Mouse (Mus musculus) adrenal gland, postnatal 10 days (tissue): ENCODE data around the gene Nvl. TPM values are rescaled to one million over a fixed set of nuclear protein-coding genes. Genes with fewer than 3 reads are reported as not detected.

Experiments used
- DNase-seq: peaks from one replicate; pipeline ENCODE4 v3.0.0; 2021; ENCODE audit warnings: mixed read lengths
- long read RNA-seq, 2 experiments: library from polyadenylated mRNA; stranded (forward); transcript quantifications; one replicate each; pipeline ENCODE4 v2.0.0; 2021
- total RNA-seq, 2 experiments: library from RNA; stranded (reverse); gene quantifications; 2 replicates each; pipeline ENCODE4 v1.2.3; 2021

Gene Nvl
- 10 to 100 TPM; 14.4 to 20.6 TPM for total RNA-seq
- long read RNA-seq, experiment 1, full-length matches to known transcripts: 2 of 21 reads
- long read RNA-seq, experiment 1, partial matches to known transcripts: 12 of 21 reads
- long read RNA-seq, experiment 1, other reads (novel, unspliced or antisense): 7 of 21 reads
- long read RNA-seq, experiment 2, full-length matches to known transcripts: 11 of 20 reads
- long read RNA-seq, experiment 2, partial matches to known transcripts: 2 of 20 reads
- long read RNA-seq, experiment 2, other reads (novel, unspliced or antisense): 7 of 20 reads

DNA sequence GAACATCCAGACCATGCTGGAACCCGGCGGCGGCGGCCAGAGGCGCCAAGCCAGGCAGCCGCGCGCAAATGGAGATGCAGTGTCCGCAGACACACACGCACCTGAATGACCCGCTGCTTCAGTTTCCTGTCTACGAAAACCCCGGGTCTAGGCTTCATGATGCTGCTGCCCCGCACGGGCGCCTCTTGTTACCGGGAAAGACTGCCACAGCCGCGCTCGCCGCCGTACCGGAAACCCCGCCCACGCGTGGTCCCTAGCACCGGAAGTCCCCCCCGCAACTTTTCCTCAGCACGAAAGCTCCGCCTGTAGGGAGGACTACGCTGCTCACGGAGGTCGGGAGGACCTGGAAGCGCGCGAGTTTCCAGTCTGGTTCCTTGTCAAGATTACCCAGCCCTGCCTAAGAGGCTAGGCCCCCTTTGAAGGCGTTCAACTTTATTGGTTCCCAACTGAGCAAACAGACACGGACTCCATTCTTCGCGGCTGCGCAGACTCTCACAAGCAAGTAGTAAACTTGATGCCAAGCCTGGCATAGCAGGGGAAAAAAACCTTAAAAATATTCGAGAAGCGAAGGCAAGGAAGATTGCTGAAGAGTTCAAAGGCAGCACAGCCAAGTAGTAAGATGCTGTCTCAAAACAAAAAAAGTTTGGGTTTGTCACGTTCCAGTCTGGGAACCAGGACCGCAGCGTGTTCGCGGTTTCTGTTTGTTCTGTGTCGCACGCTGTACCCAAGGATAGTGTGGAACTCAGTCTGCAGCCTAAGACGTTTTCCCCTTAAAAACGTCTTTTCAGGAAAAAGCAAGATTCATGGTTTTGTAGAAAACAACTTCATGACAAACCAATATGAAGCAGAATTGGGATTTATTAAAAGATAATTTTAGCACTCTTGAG lies at the start of gene Nvl, which contains the start of gene Cnih4:
TSS of gene Nvl (minus strand) at position 255 of the 887 bp plus-strand sequence.
TSS of gene Cnih4 (plus strand) at position 744 of the 887 bp plus-strand sequence.
- DNase-seq: peak; percentile 95

DNA sequence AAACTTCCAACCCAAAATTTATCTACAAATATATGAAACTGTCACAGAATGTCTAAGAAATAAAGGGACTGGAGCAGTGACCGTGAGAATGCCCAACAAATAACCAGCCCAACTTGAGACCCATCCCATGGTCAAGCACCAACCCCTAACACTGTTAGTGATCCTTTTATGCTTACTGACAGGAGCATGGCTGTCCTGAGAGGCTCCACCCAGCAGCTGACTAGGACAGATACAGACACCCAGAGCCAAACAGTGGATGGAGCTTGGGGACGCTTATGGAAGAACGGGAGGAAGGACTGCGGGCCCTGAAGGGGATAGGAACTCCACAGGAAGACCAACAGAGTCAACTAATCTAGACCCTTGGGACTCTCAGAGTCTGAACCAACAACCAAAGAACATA lies 44.9 kb upstream of the Nvl start:
- DNase-seq: no peak

DNA sequence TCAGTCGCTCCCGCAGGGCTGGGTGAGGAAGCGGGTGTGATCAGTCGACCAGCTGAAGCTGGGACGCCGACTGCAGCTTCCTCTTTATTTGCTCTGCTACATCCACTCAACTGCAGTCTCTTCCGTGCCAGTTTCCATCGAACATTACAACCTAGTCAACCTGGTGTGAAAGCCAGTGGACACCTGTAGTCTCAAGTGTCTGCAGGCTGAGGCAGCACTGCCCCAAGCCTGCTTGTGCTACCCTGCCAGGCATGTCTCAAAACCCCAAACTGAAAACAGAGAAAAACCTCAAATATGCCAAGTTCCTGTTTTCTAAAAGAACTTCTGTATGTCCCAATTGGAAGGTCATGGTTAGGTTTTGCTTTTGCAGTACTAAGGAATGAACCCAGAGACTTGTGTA lies 26.2 kb upstream of the Nvl start:
- no peak for DNase-seq

DNA sequence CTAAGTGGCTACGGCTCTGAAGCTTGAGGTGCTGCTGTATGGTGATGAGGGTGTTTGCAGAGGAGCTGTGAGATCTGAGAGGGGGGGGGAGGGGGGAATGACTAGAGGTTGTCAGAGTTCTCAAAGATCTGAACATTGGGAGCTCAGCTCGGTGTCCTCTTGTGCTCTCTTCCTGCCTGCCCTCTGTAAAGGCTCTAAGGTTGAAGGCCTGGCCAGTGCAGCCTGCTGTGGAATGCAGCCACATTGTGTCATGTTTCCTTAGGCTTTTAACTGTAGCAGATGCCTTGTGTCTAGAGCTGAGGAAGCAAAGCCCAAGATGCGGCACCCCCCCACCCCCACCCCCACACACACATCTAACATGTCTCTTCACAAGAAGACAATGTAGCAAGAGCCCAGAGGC lies 24.4 kb upstream of the Nvl start:
- DNase-seq: no peak

DNA sequence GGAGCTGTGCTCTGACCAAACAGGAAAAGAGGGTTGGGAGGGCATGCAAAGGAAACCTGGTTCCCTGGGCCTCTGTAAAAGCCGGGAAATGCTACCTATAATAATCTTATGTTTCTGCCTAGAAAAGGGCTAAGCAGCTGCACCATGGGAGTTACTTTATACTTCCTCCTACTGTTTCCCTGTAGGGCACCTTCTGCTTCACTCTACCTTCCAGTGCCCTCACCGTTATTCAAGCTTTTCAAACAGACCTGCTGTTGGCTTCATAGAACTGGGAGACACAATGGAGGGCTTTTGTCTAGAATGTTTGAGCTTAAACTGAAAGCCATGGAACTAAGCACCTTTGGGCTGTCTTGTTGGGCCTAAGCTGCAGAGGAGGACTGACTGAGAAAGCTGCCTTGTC lies 23.8 kb upstream of the Nvl start:
- DNase-seq: no peak

DNA sequence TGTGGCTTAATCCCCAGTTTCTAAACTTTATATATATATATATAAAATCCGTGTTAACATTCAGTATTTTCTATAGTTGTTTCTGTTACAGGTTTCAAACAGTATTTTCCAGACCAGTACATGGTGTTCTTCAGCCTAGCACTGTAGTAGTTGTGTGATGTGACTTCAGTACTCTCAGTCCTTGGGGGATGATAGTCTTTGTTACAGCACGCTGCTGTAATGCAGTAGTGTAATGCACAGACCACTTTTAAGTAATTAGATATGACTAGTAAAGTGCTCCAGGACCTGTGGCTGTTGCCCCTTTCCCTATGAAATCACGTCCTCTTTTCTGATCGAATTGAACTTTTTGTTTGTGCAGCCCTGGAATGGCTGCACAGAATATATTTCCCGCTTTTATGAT lies 7.5 kb upstream of the Nvl start:
- DNase-seq: no peak

DNA sequence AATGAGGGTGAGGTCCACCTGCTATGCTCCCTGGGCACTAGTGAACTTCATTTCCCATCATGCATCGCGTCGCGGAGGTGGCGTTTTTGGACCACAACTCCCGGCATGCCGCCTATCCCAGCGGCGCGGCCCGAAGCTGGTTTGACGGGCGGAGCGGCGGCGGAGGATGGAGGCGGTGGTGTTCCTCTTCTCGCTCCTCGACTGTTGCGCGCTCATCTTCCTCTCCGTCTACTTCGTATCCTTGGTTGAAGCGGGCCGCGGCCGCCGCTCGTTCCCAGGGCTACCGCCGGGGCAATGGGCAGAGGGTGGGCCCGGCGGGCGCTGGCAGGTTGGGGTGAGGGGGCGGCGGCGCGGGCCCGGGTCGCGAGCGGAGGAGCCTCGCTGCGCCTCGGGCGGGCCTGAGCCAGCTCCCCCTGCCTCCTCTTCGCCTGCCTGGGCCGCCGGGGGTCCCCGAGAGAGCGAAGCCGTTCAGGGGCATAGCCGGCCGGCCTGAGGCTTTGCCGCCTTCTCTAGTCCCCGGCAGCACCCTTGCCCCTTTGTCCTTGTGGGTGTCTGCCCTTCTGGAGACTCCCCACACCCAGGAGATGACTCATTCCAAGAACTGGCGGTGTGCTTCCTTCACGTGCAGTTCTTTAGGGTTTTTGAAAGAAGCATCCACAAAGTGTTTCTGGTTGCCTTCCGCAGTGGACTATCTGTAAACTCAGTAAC lies 7.0 kb upstream of the Nvl start:
- DNase-seq: peak; percentile 93

DNA sequence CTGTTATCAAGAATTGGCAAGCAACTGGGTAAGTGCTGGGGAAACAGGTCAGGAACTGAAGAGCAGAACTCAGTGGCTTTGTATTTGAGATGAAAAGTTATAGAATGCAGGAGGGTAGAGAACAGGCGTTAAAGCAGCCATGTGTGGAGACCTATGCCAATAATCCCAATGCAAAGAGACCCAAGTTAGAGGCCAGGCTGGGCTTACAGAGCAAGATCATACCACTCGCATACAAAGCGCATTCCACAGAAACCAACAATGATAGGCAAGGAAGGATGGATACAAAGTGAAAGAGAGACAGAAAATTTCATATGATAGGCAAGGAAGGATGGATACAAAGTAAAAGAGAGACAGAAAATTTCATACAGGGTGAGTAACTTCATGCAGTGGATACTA lies 6.4 kb upstream of the Nvl start:
- no peak for DNase-seq

DNA sequence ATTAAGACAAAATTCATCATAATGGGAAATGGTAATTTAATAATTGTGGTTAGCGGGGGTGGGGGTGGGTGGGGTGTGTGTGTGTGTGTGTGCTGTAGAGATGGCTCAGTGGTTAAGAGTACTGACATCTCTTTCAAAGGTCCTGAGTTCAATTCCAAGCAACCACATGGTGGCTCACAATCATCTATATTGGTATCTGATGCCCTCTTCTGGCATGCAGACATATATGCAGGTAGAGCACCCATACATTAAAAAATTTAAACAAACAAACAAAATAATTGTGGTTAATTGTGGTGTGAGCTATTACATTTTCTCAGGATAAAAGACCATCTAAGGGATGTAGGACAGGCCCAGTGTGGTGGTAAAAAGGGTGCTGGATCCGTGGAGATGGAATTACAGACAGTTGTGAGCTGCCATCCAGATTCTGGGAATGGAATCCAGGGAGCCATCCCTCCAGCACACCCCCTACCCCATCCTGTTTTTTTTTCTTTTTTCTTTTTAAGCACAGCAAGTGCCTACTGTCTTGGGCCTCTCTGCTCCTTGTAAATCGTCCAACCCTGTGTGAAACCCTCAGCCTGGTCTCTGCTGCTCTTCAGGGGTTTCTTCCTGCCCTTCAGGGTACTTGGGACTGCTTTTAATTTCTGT lies 5.5 kb upstream of the Nvl start:
- DNase-seq: no peak

DNA sequence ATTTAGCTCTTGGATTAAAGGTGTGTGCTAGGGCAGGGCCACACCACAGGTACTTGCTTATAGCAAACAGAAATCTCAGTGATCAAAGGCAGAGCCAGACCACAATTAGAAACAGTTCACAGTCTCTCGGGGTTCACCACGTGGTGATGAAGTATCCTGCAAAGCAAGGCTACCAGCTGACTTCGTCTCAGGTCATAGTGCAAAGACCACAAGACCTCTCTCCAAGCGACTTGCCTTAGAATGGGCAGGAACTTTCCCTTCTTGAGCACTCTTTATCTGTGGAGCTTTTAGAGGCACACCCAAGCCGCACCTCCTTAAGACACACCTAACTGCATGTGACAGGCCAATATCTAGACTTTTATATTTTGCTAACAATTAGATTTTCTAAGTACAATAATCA lies 4.5 kb upstream of the Nvl start:
- DNase-seq: no peak

DNA sequence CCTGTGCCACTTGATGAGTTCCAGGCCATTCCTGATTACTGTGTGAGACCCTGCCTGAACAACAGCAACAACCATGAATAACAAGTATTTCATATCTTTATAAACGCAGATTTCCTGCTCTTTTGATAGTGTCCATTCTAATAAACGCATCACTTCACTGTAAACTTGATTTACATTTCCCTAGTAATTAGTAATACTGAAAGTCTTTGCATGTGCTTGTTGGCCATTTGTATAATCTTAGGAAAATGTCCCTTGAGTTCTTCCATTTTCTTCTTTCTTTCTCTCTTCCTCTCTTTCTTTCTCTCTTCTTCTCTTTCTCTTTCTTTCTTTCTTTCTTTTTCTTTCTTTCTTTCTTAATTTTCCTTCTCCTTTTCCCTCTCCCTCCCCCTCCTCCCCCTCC lies 2.2 kb upstream of the Nvl start:
- DNase-seq: no peak

DNA sequence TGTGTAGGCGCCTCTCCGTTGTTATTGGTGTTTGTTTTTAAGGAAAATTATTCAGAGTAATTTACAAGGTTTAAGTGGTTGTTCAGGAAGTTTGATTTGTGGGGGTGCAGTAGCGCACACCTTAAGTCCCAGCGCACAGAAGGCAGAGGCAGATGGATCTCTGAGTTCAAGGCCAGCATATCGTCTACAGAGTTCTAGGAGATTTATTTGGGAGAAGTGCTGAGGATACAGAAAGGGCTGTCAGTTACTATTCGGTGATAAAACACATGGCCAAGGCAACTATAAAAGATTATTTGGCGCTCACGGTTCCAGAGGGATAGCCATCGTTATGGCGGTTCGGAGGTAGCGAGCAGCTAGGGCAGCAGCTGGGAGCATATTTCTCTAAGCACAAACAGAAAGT lies 962 bp upstream of the Nvl start:
- no peak for DNase-seq

DNA sequence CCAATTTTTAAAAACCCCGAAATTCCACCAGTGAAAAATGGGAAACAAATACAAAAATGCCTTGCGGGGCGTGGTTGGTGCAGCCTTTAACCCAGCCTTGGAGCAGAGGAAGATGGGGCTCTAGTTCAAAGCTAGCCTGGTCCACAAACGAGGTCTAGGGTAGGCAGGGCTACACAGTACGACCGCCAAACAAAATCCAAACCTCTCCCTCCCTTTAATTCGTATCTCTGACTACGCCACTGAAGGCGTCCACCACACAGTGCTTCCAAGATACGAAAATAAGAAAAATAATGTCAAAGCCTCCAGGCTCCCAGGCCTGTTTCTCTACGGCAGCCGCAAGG lies 425 bp downstream of the Nvl start:
- DNase-seq: no peak

DNA sequence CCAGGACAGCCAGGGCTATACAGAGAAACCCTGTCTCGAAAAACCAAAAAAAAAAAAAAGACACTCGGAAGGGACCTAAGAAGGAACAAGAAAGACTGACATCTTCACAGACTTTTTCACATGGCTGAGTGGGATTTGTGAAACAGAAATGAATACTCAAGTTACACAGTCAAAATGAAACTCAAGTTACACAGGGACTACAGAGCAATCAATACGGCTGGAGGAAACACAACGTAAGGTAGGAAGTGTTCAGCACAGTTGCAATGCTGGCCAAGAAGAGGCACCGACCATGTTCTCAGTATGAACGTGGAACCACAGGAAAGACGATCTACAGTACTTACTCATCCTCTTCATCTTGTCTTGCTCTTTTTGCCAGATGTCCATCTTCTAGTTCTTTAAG lies 5.3 kb downstream of the Nvl start:
- no peak for DNase-seq

DNA sequence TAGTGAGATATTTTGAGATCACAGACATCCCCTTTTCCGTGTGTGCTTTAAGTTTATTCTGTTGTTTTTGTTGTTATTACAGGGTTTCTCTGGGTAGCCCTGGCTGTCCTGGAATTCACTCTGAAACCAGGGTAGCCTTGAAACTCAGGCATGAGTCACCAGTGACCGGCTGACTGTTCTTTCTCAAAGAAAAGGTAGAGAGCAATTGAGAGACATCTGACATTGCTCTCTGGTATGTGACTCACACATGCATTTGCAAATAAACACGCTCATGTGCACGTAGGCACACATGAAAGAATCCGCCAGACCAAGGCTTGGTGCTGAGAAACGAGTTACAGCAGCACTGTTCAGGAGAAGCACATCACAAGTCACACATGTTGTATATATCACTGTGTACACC lies 12.1 kb downstream of the Nvl start:
- DNase-seq: peak; percentile 54

DNA sequence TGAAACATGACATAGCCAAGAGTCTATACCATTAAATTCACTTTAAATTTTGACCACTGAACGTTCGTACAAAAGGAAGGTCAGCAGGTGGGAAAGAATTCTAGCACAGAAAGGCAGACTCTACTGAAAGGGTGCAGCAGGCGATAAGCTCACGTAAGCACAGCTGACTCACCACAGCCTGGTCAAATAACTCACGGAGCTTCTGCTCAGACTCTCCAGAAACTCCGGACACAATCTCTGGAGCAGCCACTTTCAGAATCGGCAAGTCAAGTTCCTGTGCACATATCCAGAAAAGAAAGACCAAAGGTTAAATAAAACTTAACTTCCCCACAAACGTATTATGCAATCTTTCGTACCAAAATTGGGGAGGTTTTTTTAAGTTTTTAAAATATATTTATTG lies 17.2 kb downstream of the Nvl start:
- DNase-seq: peak; percentile 27

DNA sequence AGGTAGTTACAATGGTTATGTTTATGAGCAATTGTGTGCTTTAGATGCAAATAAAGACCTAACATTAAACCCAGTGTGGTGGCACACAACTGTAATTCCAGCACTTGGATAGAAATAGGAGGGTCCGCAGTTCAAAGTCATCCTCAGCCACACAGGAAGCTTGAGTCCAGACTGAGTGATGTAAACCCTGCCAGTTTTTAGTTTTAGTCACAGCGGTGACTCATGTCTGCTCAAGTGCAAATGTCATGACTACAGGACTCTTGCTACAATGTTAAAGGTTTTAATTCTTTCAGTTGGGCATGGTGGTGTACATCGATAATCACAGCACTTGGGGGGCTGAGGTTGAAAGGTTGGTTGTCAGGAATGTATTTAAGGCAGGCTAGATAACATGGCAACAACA lies 18.1 kb downstream of the Nvl start:
- DNase-seq: no peak

DNA sequence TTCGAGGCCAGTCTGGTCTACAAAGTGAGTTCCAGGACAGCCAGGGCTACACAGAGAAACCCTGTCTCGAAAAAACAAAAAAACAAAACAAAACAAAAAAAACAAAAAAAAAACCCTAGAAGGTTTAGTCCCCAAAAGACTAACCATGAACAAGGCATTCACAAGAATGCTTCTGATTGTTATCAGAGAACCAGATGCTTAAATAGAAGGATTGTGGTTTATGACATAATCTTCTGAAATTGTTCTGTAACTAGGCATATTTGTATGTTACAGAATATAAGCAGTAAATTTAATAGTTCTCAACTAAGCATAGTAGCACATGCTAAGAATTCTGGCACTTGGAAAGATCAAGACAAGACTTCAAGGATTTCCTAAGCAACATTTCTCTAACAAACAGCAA lies 19.9 kb downstream of the Nvl start:
- no peak for DNase-seq

DNA sequence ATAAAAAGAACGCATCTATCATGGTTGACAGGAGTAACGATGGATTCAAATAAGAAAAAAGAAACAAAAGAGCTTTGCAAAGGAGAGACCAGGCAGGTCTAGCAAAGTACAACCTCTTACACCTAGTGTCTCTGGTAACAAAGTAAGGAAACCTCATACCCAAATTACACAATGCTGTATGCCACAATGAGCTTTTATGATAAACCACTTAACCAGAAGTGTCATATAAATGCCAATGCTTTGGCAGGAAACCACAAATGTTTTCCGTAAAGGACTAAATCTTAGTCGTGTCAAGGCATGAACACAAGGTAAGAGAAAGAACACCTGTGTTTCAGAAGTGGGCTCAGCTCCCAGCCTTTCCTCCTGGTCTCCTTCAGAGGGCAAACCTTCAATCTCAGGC lies 26.9 kb downstream of the Nvl start:
- no peak for DNase-seq

DNA sequence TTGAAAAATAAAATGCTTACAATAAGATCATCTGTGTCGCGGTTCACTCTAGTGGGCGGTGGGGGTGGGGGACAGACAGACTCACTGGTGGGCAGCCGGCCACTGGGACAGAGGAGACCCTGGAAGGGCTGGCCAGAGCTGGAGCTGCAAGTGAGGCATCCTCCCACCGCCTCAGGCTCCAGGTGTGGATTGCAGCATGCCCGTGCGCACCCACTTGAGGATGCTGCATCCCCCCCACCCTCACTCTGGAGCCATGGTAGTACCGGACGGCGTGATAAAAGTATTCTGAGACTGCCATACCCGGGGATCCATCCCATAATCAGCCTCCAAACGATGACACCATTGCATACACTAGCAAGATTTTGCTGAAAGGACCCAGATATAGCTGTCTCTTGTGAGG lies 54.0 kb downstream of the Nvl start:
- DNase-seq: no peak

DNA sequence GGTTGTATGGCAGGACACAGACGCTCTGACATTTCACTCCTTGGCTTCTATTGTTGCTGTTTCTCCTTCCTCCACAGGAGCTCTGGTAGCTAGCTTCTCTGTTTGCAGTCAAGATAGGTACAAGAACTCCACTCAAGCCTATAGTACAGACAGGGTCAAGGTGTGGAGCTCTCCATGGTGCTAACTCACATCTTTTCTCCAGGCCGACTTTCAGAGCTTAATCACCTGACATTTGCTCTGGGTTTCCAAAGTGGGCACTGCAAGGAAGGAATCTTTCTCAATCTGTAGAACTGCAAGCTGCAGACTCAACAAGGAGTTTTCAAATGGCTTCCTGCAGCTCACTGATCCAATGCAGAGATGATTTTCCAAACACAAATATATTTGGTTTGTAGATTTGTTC lies 60.0 kb downstream of the Nvl start:
- no peak for DNase-seq

DNA sequence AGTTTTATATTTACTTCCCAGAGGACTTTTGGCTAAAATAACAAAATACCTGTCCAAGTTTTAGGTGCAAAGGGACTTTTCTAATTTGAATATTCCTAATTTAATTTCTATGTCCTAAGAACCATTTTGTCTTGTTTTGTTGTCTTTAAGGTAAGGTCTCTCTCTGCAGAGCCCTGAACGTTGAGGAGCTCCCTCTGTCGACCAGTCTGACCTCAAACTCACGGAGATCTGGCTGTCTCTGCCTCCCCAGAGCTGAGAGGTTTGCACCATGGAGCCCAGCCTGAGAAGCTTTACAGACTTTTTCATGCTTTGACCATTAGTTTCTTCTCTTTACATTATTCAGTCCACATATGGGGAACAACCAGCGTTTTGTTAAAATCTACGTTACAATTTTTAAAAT lies 70.9 kb downstream of the Nvl start:
- DNase-seq: no peak

DNA sequence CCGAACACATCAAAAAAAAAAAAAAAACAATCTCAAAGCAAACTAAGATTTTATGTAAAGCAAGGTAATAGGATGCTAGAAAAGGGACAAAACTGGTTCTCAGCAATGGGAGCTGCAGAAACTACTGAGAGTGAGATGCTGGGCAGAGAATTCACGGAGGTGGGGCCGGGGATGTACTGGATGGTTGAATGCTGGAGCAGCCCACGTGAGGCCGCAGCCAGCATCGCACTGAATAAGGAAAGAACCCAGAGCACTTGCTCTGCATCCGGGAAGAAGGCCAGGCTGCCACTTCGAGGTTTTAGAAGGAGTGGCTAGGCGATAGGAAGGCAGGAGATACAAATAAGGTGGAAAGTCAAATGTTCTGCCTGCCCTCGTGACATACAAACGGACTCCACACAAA lies 74.3 kb downstream of the Nvl start:
- no peak for DNase-seq
